Mouse (Mus musculus): ENCODE measurements at regions not wholly inside any gene's neighbourhood (a gene's known extent, or its start where the extent isn't known, plus 50 kb on each side); places are given as distances from the start of the nearest gene placed in this dataset.

GRCm38 (mm10) chr2:9267675-9268074, 613.4 kb upstream of the 4930412O13Rik start:
- no peak for DNase-seq

- no peak for DNase-seq
Measured at GRCm38 (mm10) chr2:9283441-9283840, 597.6 kb upstream of the 4930412O13Rik start.

GRCm38 (mm10) chr2:9285800-9286199, 595.3 kb upstream of the 4930412O13Rik start:
- DNase-seq: no peak

- DNase-seq: no peak
Measured at GRCm38 (mm10) chr2:9287077-9287476, 594.0 kb upstream of the 4930412O13Rik start.

- DNase-seq: no peak
Measured at GRCm38 (mm10) chr2:9287623-9288022, 593.4 kb upstream of the 4930412O13Rik start.

- DNase-seq: no peak
Measured at GRCm38 (mm10) chr2:9331630-9332352, 549.3 kb upstream of the 4930412O13Rik start.

GRCm38 (mm10) chr2:9348982-9349381, 532.1 kb upstream of the 4930412O13Rik start:
- DNase-seq: no peak

- no peak for DNase-seq
Measured at GRCm38 (mm10) chr2:9349994-9350393, 531.1 kb upstream of the 4930412O13Rik start.

- DNase-seq: no peak
Measured at GRCm38 (mm10) chr2:9352190-9352589, 528.9 kb upstream of the 4930412O13Rik start.

GRCm38 (mm10) chr2:9360020-9360419, 521.0 kb upstream of the 4930412O13Rik start:
- DNase-seq: no peak

GRCm38 (mm10) chr2:9367801-9368584, 513.1 kb upstream of the 4930412O13Rik start:
- DNase-seq: no peak

- no peak for DNase-seq
Measured at GRCm38 (mm10) chr2:9369572-9369971, 511.5 kb upstream of the 4930412O13Rik start.

- DNase-seq: no peak
Measured at GRCm38 (mm10) chr2:9386566-9386965, 494.5 kb upstream of the 4930412O13Rik start.

- DNase-seq: no peak
Measured at GRCm38 (mm10) chr2:9388058-9388457, 493.0 kb upstream of the 4930412O13Rik start.

- no peak for DNase-seq
Measured at GRCm38 (mm10) chr2:9395379-9395999, 485.6 kb upstream of the 4930412O13Rik start.

GRCm38 (mm10) chr2:9401461-9401860, 479.6 kb upstream of the 4930412O13Rik start:
- no peak for DNase-seq

GRCm38 (mm10) chr2:9402281-9402680, 478.8 kb upstream of the 4930412O13Rik start:
- DNase-seq: no peak

- no peak for DNase-seq
Measured at GRCm38 (mm10) chr2:9409075-9409474, 472.0 kb upstream of the 4930412O13Rik start.

GRCm38 (mm10) chr2:9422686-9423085, 458.4 kb upstream of the 4930412O13Rik start:
- no peak for DNase-seq

- DNase-seq: no peak
Measured at GRCm38 (mm10) chr2:9423534-9423933, 457.5 kb upstream of the 4930412O13Rik start.

GRCm38 (mm10) chr2:9433110-9433940, 447.7 kb upstream of the 4930412O13Rik start:
- no peak for DNase-seq

GRCm38 (mm10) chr2:9435155-9435872, 445.7 kb upstream of the 4930412O13Rik start:
- DNase-seq: no peak
